Mouse (Mus musculus) embryonic facial prominence, embryonic 12.5 days (tissue): ENCODE data around the gene Rhobtb1. TPM values are rescaled to one million over a fixed set of nuclear protein-coding genes. Genes with fewer than 3 reads are reported as not detected.

ENCODE experiments used
- ATAC-seq: fragments of 200-750 bp; cut with Nextera tagmentation; 2 replicates; pipeline ENCODE4 v1.8.0; 2017; ENCODE audit not compliant: insufficient number of reproducible peaks, insufficient read depth, low FRiP score, low TSS enrichment
- H3K27ac ChIP-seq: fragments of 300-500 bp; sonication (generic); 2 replicates; pipeline ENCODE4 v1.5.1; 2016; ENCODE audit warnings: mild to moderate bottlenecking
- H3K27me3 ChIP-seq: fragments of 300-500 bp; sonication (generic); 2 replicates; pipeline ENCODE4 v1.6.1; 2016; ENCODE audit warnings: mild to moderate bottlenecking, moderate library complexity
- H3K36me3 ChIP-seq: fragments of 300-500 bp; sonication (generic); 2 replicates; pipeline ENCODE4 v1.6.1; 2016; ENCODE audit warnings: mild to moderate bottlenecking
- H3K4me1 ChIP-seq: fragments of 300-500 bp; sonication (generic); 2 replicates; pipeline ENCODE4 v1.6.1; 2016
- H3K4me2 ChIP-seq: fragments of 300-500 bp; sonication (generic); replicated peaks from 2 replicates; pipeline ENCODE4 v1.6.1; 2016; ENCODE audit warnings: mild to moderate bottlenecking, moderate library complexity
- H3K4me3 ChIP-seq: fragments of 300-500 bp; sonication (generic); 2 replicates; pipeline ENCODE4 v1.5.1; 2016; ENCODE audit warnings: mild to moderate bottlenecking
- H3K9ac ChIP-seq: fragments of 300-500 bp; sonication (generic); 2 replicates; pipeline ENCODE4 v1.6.1; 2016; ENCODE audit warnings: mild to moderate bottlenecking, moderate library complexity
- H3K9me3 ChIP-seq: fragments of 300-500 bp; sonication (generic); 2 replicates; pipeline ENCODE4 v1.6.1; 2016; ENCODE audit warnings: mild to moderate bottlenecking, moderate library complexity
- WGBS: fragments of 180-500 bp; shearing (Covaris S2); methylation state at CpG from one replicate; pipeline ENCODE4 v1.1.7; 2016; 5-methylcytosine and 5-hydroxymethylcytosine counted together
- polyA plus RNA-seq: library from polyadenylated mRNA; unstranded; fragments of >200 nt; fragmentation: Nextera tagmentation; extraction: Ambion mirVana; gene quantifications from 2 replicates; pipeline ENCODE4 v1.2.1, GENCODE M21; 2016

The Rhobtb1 gene
- polyA plus RNA-seq, 1 experiment from 2014 or later, result 33.0 TPM

DNA sequence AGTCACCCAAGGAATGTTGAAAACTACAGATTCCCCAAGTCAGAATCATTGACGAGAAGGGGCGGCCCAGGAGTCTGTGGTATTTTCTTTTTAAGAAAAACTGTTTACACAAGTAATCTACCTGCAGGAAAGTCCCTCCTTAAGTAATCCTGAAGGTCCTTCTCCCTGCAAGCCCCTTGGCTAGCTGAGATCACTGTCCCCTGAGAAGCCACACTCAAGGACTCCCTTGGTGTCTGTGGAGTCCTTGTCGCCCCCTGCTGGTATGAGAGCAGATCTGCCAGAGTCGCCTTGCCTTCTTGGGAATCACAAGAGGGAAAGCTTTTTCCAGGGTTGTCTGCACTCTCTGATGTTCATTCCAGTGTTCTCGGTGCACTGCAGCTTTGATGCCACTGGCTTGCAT, 155.8 kb downstream of the Rhobtb1 start:
- Histone ChIP-seq H3K27me3 (no peaks in the 10 kb centered on the region), H3K9ac (no peak overlapping the region), H3K4me2 (no peak overlapping the region), H3K4me3 (no peak overlapping the region), H3K36me3 (no peaks in the 10 kb centered on the region), H3K4me1 (peaks cover 8% of the 10 kb centered on the region; the same call in 1 of the 2 replicates), H3K9me3 (no peaks in the 10 kb centered on the region), H3K27ac (no peak overlapping the region)
- ATAC-seq, result no peak
- 48% methylated on average over 5 of the region's 5 CpGs for WGBS

DNA sequence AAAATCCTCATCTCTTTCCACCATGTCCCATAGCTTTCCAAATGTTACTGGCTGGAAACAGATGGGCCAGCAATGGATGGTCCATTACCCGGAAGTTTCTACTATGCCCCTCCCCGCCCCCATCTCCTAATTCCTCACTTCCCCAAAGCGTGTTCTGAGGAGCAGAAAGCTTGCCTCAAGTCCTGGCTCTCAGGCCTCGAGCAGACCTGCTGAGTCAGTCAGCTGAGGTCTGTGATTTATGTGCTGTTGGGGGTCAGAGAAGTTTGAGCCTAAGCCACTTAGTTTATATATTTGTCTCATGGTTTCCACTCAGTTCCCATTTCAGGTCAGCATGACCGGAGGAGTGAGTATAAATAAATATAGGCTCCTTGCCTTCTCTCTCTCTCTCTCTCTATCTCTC, 157.9 kb downstream of the Rhobtb1 start:
- Histone ChIP-seq H3K4me3 (no peak overlapping the region), H3K27me3 (no peaks in the 10 kb centered on the region), H3K4me2 (no peak overlapping the region), H3K27ac (no peak overlapping the region), H3K9ac (no peak overlapping the region), H3K36me3 (no peaks in the 10 kb centered on the region), H3K4me1 (peaks cover 8% of the 10 kb centered on the region; the same call in 1 of the 2 replicates), H3K9me3 (no peaks in the 10 kb centered on the region)
- WGBS, result 72% methylated on average over 5 of the region's 5 CpGs
- no peak for ATAC-seq

DNA sequence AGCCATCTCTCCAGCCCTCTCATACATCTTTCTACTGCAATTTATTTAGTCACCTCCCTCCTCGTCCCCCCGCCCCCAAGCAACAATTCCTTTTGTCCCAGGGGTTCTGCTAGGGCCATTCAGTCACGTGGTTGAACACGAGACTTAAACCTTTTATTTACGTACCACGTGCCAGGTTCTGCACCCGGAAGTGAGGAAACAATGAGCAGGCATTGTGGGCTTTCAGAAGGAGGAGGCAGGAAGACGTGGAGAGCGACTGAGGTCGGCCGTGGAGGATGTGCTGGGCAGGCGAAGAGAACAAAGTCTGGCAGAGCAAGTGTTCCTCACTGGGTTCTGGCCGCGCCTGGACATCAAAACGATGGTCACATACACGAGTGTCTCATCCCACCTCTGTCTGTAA, 160.6 kb downstream of the Rhobtb1 start:
- Histone ChIP-seq H3K9ac (no peak overlapping the region), H3K9me3 (no peaks in the 10 kb centered on the region), H3K4me3 (no peak overlapping the region), H3K27ac (no peak overlapping the region), H3K4me1 (no peaks in the 10 kb centered on the region), H3K27me3 (no peaks in the 10 kb centered on the region), H3K36me3 (no peaks in the 10 kb centered on the region), H3K4me2 (no peak overlapping the region)
- 72% methylated on average over 16 of the region's 16 CpGs for WGBS
- ATAC-seq, result no peak

DNA sequence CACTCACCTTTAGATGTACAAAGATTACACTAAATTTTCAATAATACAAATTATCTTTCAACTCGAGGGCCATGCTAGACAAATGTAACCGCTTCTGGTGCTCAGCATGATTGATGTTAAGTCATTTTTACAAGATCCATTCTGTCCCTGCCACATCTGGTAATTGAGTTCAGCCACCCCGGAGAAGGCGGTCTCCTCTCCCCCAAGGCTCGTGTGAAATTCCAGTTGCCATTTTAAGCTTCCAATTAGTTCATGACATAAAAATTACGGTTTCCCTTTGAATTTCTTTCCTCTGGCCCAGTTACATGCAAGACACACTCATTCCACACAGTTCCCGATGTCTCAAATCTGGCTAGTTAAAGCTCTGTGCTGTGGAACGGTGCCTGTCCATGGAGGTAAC, 162.7 kb downstream of the Rhobtb1 start:
- H3K4me1 ChIP-seq, result no peaks in the 10 kb centered on the region
- ATAC-seq, result no peak
- no peak overlapping the region for H3K9ac ChIP-seq
- no peaks in the 10 kb centered on the region for H3K27me3 ChIP-seq
- H3K27ac ChIP-seq, result no peak overlapping the region
- 70% methylated on average over 8 of the region's 8 CpGs for WGBS
- H3K36me3 ChIP-seq, result no peaks in the 10 kb centered on the region
- peaks cover 3% of the 10 kb centered on the region; the same call in 1 of the 2 replicates for H3K9me3 ChIP-seq
- no peak overlapping the region for H3K4me2 ChIP-seq
- no peak overlapping the region for H3K4me3 ChIP-seq

DNA sequence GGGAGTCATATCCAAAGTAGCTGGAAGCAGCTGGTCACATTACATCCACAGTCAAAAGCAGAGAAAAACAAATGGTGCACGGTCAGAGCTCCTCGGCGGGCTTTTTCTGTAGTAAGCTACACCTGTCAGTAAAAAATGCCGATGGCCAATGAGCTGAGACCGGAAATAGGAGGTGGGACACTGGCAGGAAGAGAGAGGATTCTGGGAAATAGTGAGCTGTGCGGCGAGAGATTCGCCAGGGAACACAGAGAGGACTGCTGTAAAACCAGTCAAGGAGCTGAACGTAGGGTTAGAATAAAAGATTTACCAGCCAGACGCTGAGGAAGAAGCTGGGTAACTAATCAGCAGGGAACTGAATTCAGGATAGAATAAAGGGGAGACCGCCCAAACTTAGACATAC, 167.3 kb downstream of the Rhobtb1 start:
- Histone ChIP-seq H3K9me3 (peaks cover 3% of the 10 kb centered on the region; the same call in 1 of the 2 replicates), H3K27me3 (no peaks in the 10 kb centered on the region), H3K9ac (no peak overlapping the region), H3K4me1 (0 out of 2 replicates have a peak, but pooled peaks cover 5% of the 10 kb centered on the region), H3K4me3 (no peak overlapping the region), H3K27ac (no peak overlapping the region), H3K4me2 (no peak overlapping the region), H3K36me3 (no peaks in the 10 kb centered on the region)
- no peak for ATAC-seq
- 84% methylated on average over 11 of the region's 11 CpGs for WGBS

DNA sequence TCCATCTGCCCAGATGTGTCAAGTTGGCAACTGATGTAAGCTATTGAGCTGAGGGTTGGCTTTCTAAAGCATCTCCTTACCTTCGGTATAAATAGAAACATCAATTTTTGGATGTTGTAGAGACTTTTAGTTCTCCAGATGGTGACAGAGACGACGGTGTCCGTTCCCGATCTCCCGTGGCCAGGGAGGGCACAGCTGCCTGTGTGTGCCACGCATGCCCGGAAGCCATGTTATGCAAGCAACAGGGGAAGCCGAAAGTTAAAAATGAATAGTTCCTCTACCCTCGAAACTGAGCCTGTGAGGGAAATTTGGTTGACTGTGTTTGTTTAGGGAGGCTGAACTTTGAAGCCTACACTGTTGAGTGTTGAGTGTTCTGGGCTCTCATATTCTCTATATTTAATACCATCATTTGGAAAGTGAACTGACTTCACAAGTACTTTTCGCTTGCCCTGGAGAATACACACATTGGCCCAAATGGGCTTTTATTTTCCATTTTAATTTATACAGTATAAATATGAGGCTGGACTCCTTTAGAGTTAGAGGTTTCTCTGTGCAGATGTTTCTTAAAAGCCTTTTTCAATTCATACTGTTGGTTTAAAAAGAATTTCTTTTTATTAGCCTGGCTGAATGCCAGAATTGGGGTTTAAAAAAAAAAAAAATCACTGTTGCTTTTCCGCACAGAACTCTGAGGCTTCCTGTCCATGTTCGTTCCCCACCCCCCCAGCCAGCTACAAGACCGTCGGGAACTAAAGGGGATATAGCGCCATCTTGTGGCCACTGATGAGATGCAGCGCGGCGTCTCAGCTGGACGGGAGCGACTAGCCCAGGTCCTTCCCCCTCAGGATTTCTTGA, 169.7 kb downstream of the Rhobtb1 start:
- Histone ChIP-seq H3K9ac (no peak overlapping the region), H3K27ac (peak overlapping the region; percentile 57), H3K9me3 (peaks cover 3% of the 10 kb centered on the region; the same call in 1 of the 2 replicates), H3K36me3 (no peaks in the 10 kb centered on the region), H3K4me3 (no peak overlapping the region), H3K4me2 (no peak overlapping the region), H3K4me1 (0 out of 2 replicates have a peak, but pooled peaks cover 5% of the 10 kb centered on the region), H3K27me3 (no peaks in the 10 kb centered on the region)
- WGBS, result 42% methylated on average over 21 of the region's 21 CpGs
- 0 out of 2 replicates have a peak, but pooled peaks have one; percentile 64 for ATAC-seq

DNA sequence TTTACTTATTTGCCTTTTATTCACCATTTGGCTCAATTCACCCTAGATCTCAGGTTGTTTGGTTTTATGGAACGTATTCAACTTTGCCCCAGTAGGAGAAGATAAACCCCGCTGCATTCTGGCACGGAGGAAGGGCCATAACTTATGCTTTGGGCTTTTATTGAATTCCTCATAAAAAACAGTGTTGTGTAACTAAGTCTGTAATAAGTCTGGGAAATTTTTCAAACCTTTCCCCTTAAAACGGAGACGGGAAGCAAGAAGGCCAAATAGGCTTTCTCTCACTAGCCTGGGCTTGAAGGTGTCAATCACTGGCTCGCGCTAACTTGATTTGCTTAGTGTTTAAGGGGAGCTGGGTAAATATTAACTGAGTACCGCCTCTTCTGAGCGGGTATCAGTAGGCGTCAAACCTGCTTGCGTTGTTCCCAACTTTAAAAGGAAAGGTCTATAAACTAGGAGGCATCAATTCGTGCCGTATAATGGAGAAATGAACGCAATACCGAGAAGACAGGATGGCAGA, 170.3 kb downstream of the Rhobtb1 start:
- Histone ChIP-seq H3K9me3 (peaks cover 3% of the 10 kb centered on the region; the same call in 1 of the 2 replicates), H3K36me3 (no peaks in the 10 kb centered on the region), H3K27ac (no peak overlapping the region), H3K4me2 (no peak overlapping the region), H3K9ac (no peak overlapping the region), H3K4me3 (no peak overlapping the region), H3K27me3 (no peaks in the 10 kb centered on the region), H3K4me1 (0 out of 2 replicates have a peak, but pooled peaks cover 5% of the 10 kb centered on the region)
- ATAC-seq, result no peak
- 54% methylated on average over 15 of the region's 15 CpGs for WGBS

DNA sequence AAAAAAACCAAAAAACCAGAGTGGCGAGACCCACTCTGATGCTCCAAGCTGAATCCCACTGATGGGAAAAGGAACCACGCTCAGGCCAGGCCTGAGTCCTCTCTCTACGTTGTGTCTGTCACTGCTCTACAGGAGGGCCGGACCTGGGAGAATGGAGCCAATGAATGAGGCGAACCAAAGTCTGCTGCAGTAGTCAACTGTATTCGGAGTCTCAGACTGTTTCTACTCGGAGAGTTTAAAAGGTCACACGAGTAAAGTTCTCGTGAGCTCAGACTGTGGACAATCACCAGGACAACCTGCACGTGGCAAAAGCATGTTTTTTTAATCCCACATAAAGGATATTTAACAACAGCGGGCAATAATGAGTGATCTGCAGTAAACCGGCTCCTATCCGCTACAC, 172.8 kb downstream of the Rhobtb1 start:
- Histone ChIP-seq H3K9ac (no peak overlapping the region), H3K36me3 (no peaks in the 10 kb centered on the region), H3K27me3 (no peaks in the 10 kb centered on the region), H3K4me2 (no peak overlapping the region), H3K9me3 (no peaks in the 10 kb centered on the region), H3K4me3 (no peak overlapping the region), H3K27ac (no peak overlapping the region), H3K4me1 (0 out of 2 replicates have a peak, but pooled peaks cover 5% of the 10 kb centered on the region)
- no peak for ATAC-seq
- WGBS, result 79% methylated on average over 13 of the region's 13 CpGs

DNA sequence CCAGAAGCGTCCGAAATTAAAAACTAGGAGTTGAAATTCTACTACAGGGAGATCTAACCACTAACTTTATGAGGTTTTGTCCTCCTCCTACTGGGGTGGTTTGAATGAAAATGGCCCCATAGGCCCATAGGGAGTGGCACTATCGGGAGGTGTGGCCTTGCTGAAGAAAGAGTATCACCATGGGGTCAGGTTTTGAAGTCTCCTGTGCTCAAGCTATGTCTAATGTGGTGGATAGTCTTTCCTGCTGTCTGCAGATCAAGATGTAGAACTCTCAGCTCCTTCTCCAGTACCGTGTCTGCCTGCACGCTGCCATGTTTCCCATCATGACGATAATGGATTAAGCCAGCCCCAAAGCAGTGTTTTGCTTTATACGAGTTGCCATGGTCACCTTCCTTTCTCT, 173.6 kb downstream of the Rhobtb1 start:
- Histone ChIP-seq H3K27me3 (no peaks in the 10 kb centered on the region), H3K4me3 (no peak overlapping the region), H3K4me1 (0 out of 2 replicates have a peak, but pooled peaks cover 5% of the 10 kb centered on the region), H3K9me3 (no peaks in the 10 kb centered on the region), H3K4me2 (no peak overlapping the region), H3K36me3 (no peaks in the 10 kb centered on the region), H3K27ac (no peak overlapping the region), H3K9ac (no peak overlapping the region)
- no peak for ATAC-seq
- WGBS, result 86% methylated on average over 7 of the region's 7 CpGs

DNA sequence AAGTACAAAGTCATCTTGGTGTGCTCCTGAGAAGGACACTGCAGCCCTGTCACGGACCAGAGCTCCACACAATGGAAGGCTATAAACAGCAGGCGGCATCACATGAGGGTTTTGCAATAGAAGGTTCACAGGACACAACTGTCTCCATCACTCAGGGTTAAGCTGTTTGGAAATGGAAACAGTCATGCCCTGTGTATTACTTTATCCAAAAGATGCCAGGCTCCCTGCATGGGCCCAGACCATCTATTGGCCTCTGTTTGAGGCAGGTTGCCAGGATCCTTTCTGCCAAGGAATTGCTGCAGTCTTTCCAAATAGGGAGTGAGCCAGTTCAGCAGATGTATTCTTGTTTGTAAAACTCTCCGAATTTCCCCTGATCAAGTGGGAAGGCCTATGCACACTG, 175.2 kb downstream of the Rhobtb1 start:
- Histone ChIP-seq H3K4me1 (no peaks in the 10 kb centered on the region), H3K4me3 (no peak overlapping the region), H3K4me2 (no peak overlapping the region), H3K9me3 (no peaks in the 10 kb centered on the region), H3K27ac (no peak overlapping the region), H3K9ac (no peak overlapping the region), H3K36me3 (no peaks in the 10 kb centered on the region), H3K27me3 (no peaks in the 10 kb centered on the region)
- ATAC-seq, result no peak
- WGBS, result 86% methylated on average over 3 of the region's 3 CpGs

DNA sequence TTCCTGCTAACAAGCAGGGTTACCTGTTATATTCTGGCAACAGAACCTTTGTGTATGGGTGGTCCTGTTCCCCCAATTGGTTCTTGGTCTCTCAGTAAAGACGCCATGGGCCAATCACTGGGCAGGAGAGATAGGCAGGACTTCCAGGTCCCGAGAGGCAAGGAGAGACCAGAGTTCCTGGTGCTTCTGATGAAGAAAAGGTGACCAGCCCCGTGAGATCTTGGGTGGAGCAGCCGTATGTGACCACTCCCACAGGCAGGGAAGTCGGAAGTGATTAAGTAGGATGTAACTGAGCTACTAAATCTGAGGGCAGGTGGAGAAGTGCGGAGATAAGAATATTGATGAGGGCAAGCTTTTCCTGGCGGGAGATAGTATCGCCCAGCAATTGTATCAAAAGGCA, 176.1 kb downstream of the Rhobtb1 start:
- no peaks in the 10 kb centered on the region for H3K4me1 ChIP-seq
- H3K9ac ChIP-seq, result no peak overlapping the region
- H3K4me2 ChIP-seq, result no peak overlapping the region
- 69% methylated on average over 8 of the region's 8 CpGs for WGBS
- H3K4me3 ChIP-seq, result no peak overlapping the region
- no peaks in the 10 kb centered on the region for H3K9me3 ChIP-seq
- no peak for ATAC-seq
- no peak overlapping the region for H3K27ac ChIP-seq
- no peaks in the 10 kb centered on the region for H3K36me3 ChIP-seq
- H3K27me3 ChIP-seq, result no peaks in the 10 kb centered on the region

DNA sequence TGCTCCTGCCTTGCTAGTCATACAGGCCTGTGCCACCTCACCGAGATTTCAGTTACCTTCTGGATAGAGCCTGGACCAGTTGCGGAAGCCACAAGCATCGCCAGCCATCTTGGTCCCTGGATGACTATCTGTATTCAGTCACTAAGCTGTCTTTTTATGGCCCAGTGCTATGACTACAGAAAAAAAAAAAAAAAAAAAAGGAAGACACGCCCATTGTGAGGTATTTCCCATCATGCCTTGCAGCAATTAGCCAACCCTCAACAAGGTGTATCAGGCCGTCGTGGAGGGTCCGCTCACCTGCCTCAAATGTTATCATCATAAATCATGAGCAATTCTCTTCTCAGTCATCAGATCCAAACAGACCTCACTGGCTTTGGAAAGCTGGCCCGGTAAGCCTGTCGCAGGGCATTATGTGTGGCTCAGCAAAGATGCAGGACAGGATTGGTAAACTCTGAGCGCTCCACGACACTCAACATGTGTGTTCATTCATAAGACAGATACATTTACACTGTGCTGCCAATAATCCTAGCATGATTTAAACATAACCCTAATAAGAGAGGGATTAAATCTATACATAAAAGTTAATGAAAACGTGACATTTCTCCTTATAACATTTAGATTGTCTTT, 176.9 kb downstream of the Rhobtb1 start:
- no peak overlapping the region for H3K4me3 ChIP-seq
- no peaks in the 10 kb centered on the region for H3K36me3 ChIP-seq
- no peaks in the 10 kb centered on the region for H3K9me3 ChIP-seq
- no peak overlapping the region for H3K4me2 ChIP-seq
- no peaks in the 10 kb centered on the region for H3K4me1 ChIP-seq
- no peak overlapping the region for H3K27ac ChIP-seq
- no peak overlapping the region for H3K9ac ChIP-seq
- WGBS, result 88% methylated on average over 12 of the region's 12 CpGs
- no peaks in the 10 kb centered on the region for H3K27me3 ChIP-seq
- no peak for ATAC-seq
